Mouse (Mus musculus) kidney, adult 2 months (tissue): ENCODE results near the gene Adgrf3. TPM values are rescaled to one million over a fixed set of nuclear protein-coding genes. Genes with fewer than 3 reads are reported as not detected.

ENCODE experiments used
- DNase-seq: peaks from one replicate; pipeline ENCODE4 v3.0.0; 2021
- H3K27ac ChIP-seq: fragments of 200-500 bp; 2 replicates; pipeline ENCODE4 v1.5.1; 2012; ENCODE audit warnings: low read depth, low read length, control low read depth, inconsistent platforms; ENCODE audit not compliant: insufficient read depth
- H3K27me3 ChIP-seq: fragments of 200-500 bp; replicated peaks from 2 replicates; pipeline ENCODE4 v1.6.1; 2012; ENCODE audit warnings: mild to moderate bottlenecking, moderate library complexity, low read length, inconsistent platforms; ENCODE audit not compliant: control insufficient read depth, insufficient read depth
- H3K36me3 ChIP-seq: fragments of 200-500 bp; 2 replicates; pipeline ENCODE4 v1.6.1; 2012; ENCODE audit warnings: mild to moderate bottlenecking, moderate library complexity, low read length, inconsistent platforms; ENCODE audit not compliant: control insufficient read depth, insufficient read depth
- H3K4me1 ChIP-seq: fragments of 200-500 bp; 2 replicates; pipeline ENCODE4 v1.6.1; 2011; ENCODE audit warnings: low read length; ENCODE audit not compliant: control insufficient read depth, insufficient read depth
- H3K4me3 ChIP-seq: fragments of 200-500 bp; 2 replicates; pipeline ENCODE4 v1.5.1; 2011; ENCODE audit warnings: mild to moderate bottlenecking, low read depth, low read length, control low read depth; ENCODE audit not compliant: insufficient read depth
- CTCF ChIP-seq: fragments of 200-500 bp; conservative IDR thresholded peaks from 2 replicates; pipeline ENCODE4 v1.5.1; 2011; ENCODE audit warnings: low read depth, mild to moderate bottlenecking, control low read depth, low read length, moderate library complexity, mixed read lengths; ENCODE audit not compliant: insufficient read depth, insufficient read length
- POLR2A ChIP-seq: fragments of 200-500 bp; IDR thresholded peaks from one replicate; pipeline ENCODE4 v1.6.1; 2011; ENCODE audit warnings: low read depth, low read length, control low read depth
- WGBS: fragments of 180-500 bp; shearing (Covaris S2); methylation state at CpG from one replicate; pipeline ENCODE4 v1.1.7; 2018; 5-methylcytosine and 5-hydroxymethylcytosine counted together
- polyA plus RNA-seq: library from polyadenylated mRNA; depleted of rRNA; stranded (reverse); fragments of >200 nt; gene quantifications from 2 replicates; pipeline ENCODE4 v1.2.3, GENCODE M21; 2012

The Adgrf3 gene
- polyA plus RNA-seq, 1 experiment: 0.05 TPM

- H3K27ac ChIP-seq: no peak overlapping the region
- no peak for DNase-seq
- H3K4me1 ChIP-seq: no peaks in the 10 kb centered on the region; the same call in 1 of the 2 replicates
- no peak overlapping the region for H3K4me3 ChIP-seq
- WGBS: 69% methylated on average over 6 of the region's 6 CpGs
- no peaks in the 10 kb centered on the region for H3K36me3 ChIP-seq
- TF ChIP-seq CTCF (no peak), POLR2A (no peak)
- no peaks in the 10 kb centered on the region for H3K27me3 ChIP-seq
Measured at GRCm38 (mm10) chr5:30159601-30160000, 45.9 kb downstream of the Adgrf3 start.

GRCm38 (mm10) chr5:30155821-30156629, 49.5 kb downstream of the Adgrf3 start:
- peak overlapping the region; percentile 96 for H3K4me3 ChIP-seq
- TF ChIP-seq POLR2A (no peak), CTCF (no peak)
- H3K27me3 ChIP-seq: no peaks in the 10 kb centered on the region
- WGBS: 14% methylated on average over 13 of the region's 13 CpGs
- DNase-seq: no peak
- H3K4me1 ChIP-seq: peaks cover 9% of the 10 kb centered on the region; the same call in 1 of the 2 replicates
- no peaks in the 10 kb centered on the region for H3K36me3 ChIP-seq
- H3K27ac ChIP-seq: peak overlapping the region; percentile 100

- TF ChIP-seq CTCF (no peak), POLR2A (no peak)
- Histone ChIP-seq H3K27ac (peak overlapping the region; percentile 100), H3K36me3 (no peaks in the 10 kb centered on the region), H3K4me3 (peak overlapping the region; percentile 96), H3K27me3 (no peaks in the 10 kb centered on the region), H3K4me1 (peaks cover 9% of the 10 kb centered on the region; the same call in 1 of the 2 replicates)
- DNase-seq: no peak
- under 1% methylated on average over 31 of the region's 31 CpGs for WGBS
Measured at GRCm38 (mm10) chr5:30155395-30155792, 50.1 kb downstream of the Adgrf3 start.

- H3K27me3 ChIP-seq: no peaks in the 10 kb centered on the region
- peak within 1 kb of the TSS; percentile 96 for H3K4me3 ChIP-seq
- H3K4me1 ChIP-seq: peaks cover 9% of the 10 kb centered on the region; the same call in 1 of the 2 replicates
- DNase-seq: peak; percentile 95
- peak within 1 kb of the TSS; percentile 100 for H3K27ac ChIP-seq
- no peaks in the 10 kb centered on the region for H3K36me3 ChIP-seq
- under 1% methylated on average over 53 of the region's 53 CpGs for WGBS
- peak; percentile 86 for TF ChIP-seq POLR2A
- TF ChIP-seq CTCF: no peak
Measured at GRCm38 (mm10) chr5:30154474-30155394, 50.8 kb downstream of the Adgrf3 start, which contains the start of the genes Hadha and Hadhb. Gene Hadha, minus strand, starts transcription at chr5:30155162. Gene Hadhb, plus strand, starts transcription at chr5:30155248.

- DNase-seq: peak; percentile 17
- Histone ChIP-seq H3K4me1 (peaks cover 12% of the 10 kb centered on the region; the same call in 1 of the 2 replicates), H3K36me3 (no peaks in the 10 kb centered on the region; the same call in 1 of the 2 replicates), H3K27ac (no peak overlapping the region), H3K4me3 (peak overlapping the region; percentile 96), H3K27me3 (no peaks in the 10 kb centered on the region)
- 14% methylated on average over 4 of the region's 4 CpGs for WGBS
- no peak for TF ChIP-seq CTCF
- TF ChIP-seq POLR2A: no peak
Measured at GRCm38 (mm10) chr5:30154013-30154412, 51.5 kb downstream of the Adgrf3 start.

- Histone ChIP-seq H3K27ac (peak overlapping the region; percentile 45), H3K36me3 (no peaks in the 10 kb centered on the region; the same call in 1 of the 2 replicates), H3K4me3 (no peak overlapping the region), H3K4me1 (peaks cover 12% of the 10 kb centered on the region; the same call in 1 of the 2 replicates), H3K27me3 (no peaks in the 10 kb centered on the region)
- 70% methylated on average over 2 of the region's 2 CpGs for WGBS
- peak; percentile 39 for DNase-seq
- TF ChIP-seq CTCF (no peak), POLR2A (no peak)
Measured at GRCm38 (mm10) chr5:30153222-30153621, 52.3 kb downstream of the Adgrf3 start.

- TF ChIP-seq POLR2A (no peak), CTCF (no peak)
- Histone ChIP-seq H3K27ac (no peak overlapping the region), H3K27me3 (no peaks in the 10 kb centered on the region), H3K36me3 (no peaks in the 10 kb centered on the region; the same call in 1 of the 2 replicates), H3K4me3 (no peak overlapping the region), H3K4me1 (peaks cover 12% of the 10 kb centered on the region; the same call in 1 of the 2 replicates)
- 24% methylated on average over 1 of the region's 1 CpGs for WGBS
- peak; percentile 63 for DNase-seq
Measured at GRCm38 (mm10) chr5:30152413-30152812, 53.1 kb downstream of the Adgrf3 start.
